Mouse (Mus musculus) erythroblast, embryonic 14.5 days (primary cell): ENCODE measurements around the gene Vamp5.

ENCODE experiments used
- GATA1 ChIP-seq: IDR thresholded peaks from 2 replicates; pipeline ENCODE4 v1.6.1; 2012; ENCODE audit warnings: low read length, inconsistent platforms, mixed read lengths
- TAL1 ChIP-seq: IDR thresholded peaks from 3 replicates; pipeline ENCODE4 v1.6.1; 2012; ENCODE audit warnings: low read length, inconsistent platforms, mixed read lengths

DNA sequence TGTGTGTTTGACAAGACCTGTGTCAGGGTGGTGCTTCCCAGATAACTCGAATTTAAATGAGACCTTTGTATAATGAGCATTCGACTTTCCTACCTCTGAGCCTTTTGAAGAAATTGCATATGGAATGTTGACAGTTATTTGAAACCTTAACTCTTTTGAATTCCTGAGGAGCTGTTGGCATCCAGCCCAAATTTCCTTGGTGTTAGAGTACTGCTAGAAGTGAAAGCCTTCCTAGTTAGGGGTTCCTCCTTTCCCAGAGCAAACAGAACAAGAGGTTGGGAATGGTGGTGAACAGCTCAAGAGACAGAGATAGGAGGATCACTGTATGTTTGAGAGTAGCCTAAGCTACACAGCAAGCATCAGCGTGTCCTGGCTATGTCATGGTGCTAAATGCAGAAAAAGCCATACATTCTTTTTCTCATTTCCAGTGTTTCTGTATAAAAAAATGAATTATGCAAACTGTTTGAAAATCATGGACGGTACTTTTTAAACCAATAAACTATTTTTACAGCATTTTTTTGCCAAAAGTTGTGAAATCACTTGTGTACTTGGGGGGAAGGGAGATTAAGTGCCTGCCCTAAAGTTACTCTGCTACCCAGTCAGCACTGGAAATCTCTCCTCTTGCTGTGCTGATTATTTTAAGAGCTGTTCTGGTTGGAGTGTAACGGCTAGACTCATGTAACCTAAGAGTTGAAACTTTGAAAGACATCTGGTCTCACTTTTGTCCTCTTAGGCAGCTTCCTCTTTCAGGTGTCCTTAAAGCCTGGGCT, 27.4 kb downstream of the Vamp5 start:
- no peak for TF ChIP-seq GATA1
- TF ChIP-seq TAL1: no peak
